Mouse (Mus musculus): ENCODE data around the gene Trim7.

- TF ChIP-seq CTCF (conservative IDR thresholded peaks at IDR 0.05; ENCODE audit: low read length) (no peak), NANOG (IDR thresholded peaks at IDR 0.05; ENCODE audit: borderline replicate concordance, low read length) (no peak)
These were observed 16.4 kb downstream of the Trim7 start for GRCm38 (mm10) chr11:48842378-48842792.
